Mouse (Mus musculus) left cerebral cortex, postnatal 36 days (tissue): Measurements from ENCODE around the gene Ide. TPM values are rescaled to one million over a fixed set of nuclear protein-coding genes. Genes with fewer than 3 reads are reported as not detected.
A peak's percentile ranks its signal among the peaks of the same experiment; 100 is the strongest.

Experiments
- DNase-seq, 2 experiments: peaks; one replicate each; pipeline ENCODE4 v3.0.0; 2021 to 2022; ENCODE audit warnings: low spot score in 2 of 2, mixed read lengths in 1 of 2
- intact Hi-C: fragments of 180-260 bp; cut with DNase I; formaldehyde crosslinking; loops from one replicate; pipeline ENCODE4 v1.15.1; 2025
- total RNA-seq, 2 experiments: library from RNA; stranded (reverse); gene quantifications; 2 replicates each; pipeline ENCODE4 v1.2.3; 2021

Gene Ide
- total RNA-seq, 2 experiments from 2014 or later, result 34.1 to 37.4 TPM

DNA sequence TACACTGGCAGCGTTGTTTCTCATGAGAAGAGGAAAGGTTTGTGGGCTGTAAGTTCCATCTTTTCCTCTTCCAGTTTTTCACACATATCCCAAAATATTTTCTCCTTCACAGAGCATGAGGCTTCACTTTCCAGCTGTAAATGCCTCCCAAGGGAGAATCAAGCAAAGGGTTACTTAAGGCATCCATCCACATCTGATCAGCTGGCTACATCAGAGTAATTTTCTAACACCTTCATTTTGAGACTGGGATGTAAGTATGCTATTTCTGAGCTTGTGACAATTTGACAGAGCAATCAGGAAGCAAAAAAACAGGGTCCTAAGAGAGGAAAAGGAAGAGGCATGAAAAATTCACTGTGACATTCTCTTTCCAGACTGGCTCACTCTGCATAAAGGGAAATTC, 55.9 kb downstream of the Ide start:
- intact Hi-C loops, result no loop called here
- no peak for DNase-seq

DNA sequence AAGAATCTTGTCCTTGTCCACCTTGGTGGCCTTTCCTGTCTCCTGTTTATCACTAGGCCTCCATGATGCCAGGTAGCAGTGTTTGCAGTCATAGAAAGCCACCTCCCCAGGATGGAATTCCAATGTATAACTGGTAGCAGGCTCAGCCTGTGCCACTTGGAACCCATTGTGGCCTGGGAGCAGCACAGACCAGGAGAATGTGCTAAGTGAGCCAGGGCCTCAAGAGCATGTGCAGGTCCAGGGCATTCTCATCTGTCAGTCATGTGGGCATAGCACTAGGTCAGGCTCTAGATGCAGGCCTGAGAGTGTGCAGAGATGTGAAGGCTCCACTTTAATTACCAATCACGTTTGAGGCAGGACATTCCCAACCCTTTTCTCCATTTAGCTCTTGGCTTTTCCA, 58.5 kb downstream of the Ide start:
- no peak for DNase-seq
- intact Hi-C loops, result no loop called here

DNA sequence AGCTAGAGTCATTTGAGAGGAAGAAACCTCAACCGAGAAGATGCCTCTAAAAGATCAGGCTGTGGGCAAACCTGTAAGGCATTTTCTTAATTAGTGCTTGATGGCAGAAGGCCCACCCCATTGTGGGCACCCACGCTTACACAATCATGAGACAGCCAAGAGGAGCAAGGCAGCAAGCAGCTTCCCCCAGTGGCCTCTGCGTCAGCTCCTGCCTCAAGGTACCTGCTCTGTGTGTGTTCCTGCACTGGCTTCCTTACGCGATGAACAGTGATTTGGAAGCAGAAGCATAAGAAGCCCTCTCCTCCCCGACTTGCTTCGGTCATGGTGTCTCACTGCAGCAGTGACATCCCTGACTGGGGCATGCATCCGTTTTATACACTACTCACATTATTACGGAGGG, 62.1 kb downstream of the Ide start:
- intact Hi-C loops, result no loop called here
- DNase-seq, result no peak

DNA sequence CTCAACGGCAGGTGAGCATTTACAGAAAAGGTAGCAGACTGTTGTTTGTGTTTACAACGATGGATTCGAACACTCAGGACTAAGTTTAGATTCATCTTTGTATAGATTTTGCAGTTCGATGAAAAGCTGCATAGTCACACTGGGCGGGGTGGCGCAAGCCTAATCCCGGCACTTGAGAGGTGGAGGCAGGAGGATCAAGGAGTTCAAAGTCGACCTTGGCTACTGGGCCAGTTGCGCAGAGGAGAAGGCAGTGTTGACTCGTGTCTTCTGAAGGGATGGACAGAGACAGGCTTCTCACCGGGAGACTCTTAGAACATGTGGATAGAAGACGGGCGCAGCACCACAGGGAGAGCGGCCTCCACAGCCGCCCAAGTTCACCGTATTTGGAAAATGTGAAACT, 68.5 kb downstream of the Ide start:
- intact Hi-C loops, result loop anchor here (5.0 to 10.0 kb wide), 3 partner anchors 62 to 434 kb away; partner anchors contain the start of genes Cpeb3, March5 and Tnks2
- no peak for DNase-seq

DNA sequence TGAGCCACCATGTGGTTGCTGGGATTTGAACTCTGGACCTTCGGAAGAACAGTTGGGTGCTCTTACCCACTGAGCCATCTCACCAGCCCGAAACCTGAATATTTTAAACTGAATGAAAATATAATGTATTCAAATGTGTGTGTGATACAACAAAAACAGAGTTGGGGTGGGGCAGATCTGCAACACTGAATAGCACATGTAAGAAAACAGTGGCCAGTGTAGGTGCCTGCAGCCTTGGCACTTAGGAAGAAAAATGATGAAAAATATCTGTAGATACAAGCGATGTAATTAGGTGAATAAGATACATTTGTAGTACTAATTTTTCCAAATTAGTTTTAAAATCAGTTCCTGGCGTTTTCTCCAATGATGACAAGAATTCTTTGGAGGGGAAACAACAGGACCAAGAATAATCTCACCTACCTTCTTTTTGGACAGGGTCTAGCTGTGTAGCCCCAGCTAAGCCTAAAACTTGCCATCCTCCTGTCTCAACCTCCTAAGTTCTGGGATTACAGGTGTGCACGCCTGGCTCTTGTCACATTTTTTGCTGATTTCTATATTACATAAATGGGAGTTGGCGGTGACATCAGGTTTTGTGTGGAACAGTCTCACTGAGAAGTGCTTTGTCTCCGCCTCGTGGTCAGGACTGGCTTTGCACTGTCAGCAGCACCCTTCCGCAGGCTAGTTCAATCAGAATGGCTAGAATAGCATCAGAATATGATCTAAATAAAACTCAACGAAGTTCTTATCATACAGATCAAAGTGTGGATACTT, 72.1 kb downstream of the Ide start:
- intact Hi-C loops, result loop anchor here (5.0 to 10.0 kb wide), 3 partner anchors 58 to 431 kb away; partner anchors contain the start of genes Cpeb3, March5 and Tnks2
- DNase-seq, result peak; percentile 89 to 90

DNA sequence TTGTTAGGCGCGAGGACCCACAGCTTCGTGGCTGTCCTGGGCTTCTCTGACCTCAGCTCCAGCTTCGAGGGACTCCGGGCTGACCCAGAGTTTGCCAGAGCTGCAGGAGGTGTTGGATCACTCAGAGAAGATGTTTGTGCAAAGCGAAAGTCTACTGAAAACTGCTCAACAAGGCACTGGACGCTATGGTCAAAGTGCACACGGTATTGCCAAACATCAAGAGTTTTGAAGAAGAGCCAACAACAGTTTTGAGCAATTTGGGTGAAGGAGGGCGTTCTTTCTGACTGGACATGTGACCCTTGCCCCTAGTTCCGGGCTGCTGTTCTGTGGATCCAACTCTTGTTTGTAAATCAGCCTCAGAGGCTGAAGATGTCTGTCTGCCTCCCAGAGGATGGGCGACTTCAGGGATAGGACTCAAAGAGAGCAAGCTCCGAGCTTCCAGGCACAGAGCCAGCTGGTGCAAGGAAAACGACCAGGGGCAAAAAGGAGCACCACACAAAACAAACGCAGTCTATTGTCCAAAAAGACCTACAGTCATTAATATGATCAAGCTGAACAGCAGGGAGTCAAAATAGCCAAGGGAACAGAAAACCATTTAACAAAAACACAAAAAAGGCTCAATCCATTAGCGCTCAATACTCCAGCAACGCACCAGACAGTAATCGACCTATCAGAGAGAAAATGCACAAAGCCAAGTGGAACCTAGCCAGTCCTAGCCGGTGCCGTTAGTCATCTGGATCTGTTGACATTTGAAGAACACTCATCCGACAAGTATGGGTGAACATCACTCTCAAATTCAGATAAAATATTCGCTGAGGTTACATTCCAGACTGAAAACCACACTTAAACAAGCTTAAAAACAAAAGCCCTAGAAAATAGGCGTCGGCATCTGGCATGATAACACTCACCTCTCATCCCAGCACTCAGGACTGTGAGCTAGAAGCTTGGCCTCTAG, 73.4 kb downstream of the Ide start:
- intact Hi-C loops, result loop anchor here (10.0 kb wide), 1 partner anchor 429 kb away; the partner anchor contains the start of gene Tnks2
- no peak for DNase-seq

DNA sequence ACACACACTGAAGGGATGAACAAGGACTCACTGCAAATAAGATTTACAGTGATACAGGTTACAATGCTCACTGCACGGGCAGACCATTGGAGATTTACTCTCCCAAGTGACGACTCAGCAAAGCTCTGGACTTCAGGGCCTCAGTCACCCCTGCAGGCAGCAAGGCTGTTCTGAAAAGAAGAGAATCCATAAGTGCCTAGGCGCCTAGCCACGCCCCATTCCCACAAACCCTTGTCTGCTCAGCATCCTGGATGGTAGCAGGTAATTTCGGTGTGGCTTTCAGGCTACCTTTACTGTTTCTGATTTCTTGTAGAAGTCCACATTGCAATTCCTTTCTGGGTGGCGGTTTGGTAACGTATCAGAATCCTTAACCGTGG, 74.1 kb downstream of the Ide start:
- no peak for DNase-seq
- intact Hi-C loops, result loop anchor here (10.0 kb wide), 1 partner anchor 429 kb away; the partner anchor contains the start of gene Tnks2

DNA sequence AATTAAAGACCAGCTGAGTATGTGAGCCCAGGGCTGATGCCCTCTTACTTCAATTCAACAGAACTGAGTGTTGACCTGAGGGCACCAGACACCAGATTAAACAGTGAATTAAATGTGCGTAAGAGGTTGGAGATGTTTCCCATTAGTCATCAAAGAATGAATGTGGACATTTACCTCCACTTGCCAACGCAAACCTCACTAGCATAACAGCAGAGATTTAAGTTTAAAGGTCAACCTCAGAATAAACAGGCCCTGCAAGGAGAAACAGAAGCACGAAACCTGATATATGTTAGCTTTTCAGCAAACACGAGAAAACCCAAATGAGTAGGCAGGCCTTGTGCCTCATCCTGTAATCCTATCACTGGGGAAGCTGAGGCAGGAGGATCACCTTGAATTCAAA, 75.3 kb downstream of the Ide start:
- intact Hi-C loops, result loop anchor here (10.0 kb wide), 1 partner anchor 428 kb away; the partner anchor contains the start of gene Tnks2
- no peak for DNase-seq

DNA sequence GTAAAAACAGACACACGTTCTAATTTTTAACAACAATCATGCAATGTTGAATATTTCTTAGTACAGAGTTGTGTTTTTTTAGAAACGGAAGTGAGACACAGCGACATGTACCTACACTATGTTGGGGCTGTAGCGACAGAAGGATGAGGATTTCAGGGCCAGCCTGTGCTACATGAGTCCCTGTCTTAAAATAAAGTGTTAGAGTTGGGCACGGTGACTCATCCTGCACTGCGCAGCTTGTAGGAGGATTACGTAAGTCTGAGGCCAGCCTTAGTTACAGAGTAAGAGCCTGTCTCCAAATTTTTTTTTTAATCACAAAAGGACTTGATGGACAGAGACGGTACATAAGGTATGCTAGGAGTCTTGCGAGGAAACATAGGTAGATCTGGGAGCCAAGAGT, 82.3 kb downstream of the Ide start:
- DNase-seq, result peak; percentile 70 to 75
- intact Hi-C loops, result no loop called here

DNA sequence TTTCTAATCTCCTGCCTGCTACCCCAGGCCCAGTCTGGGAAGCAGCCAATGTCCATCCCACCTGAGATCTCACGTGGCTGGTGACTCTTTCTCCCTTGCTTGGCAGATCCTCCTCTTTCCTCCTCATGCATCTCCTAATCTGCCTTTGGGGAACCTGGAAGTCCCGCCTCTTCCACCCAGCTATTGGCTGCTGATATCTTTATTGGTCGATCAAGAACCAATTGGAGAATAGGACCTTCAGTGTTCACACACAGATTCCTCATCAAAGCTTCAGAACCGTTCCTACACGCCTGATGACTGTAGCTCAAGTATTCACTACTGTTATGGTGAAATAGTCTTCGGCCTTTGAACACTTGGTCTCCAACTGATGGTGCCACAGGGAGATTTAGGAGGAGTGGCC, 85.5 kb downstream of the Ide start:
- intact Hi-C loops, result no loop called here
- no peak for DNase-seq

DNA sequence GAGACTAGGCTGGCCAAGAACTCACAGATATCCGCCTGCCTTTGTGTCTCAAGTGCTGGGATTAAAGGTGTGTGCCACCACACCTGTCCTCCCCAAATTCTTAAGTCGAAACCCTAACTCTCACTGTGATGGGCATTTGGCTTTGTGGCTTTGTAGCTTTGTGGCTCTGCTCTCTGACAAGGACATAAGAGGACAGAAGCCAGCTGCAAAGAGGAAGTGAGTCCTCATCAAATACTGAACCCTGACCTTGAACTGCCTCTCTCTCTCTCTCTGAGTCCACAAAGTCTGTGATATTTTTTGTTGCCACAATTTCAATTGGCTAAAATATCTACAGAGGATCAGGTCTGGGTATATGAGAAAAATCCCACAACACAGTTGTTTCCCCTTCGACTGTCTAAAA, 89.5 kb downstream of the Ide start:
- no peak for DNase-seq
- intact Hi-C loops, result no loop called here

DNA sequence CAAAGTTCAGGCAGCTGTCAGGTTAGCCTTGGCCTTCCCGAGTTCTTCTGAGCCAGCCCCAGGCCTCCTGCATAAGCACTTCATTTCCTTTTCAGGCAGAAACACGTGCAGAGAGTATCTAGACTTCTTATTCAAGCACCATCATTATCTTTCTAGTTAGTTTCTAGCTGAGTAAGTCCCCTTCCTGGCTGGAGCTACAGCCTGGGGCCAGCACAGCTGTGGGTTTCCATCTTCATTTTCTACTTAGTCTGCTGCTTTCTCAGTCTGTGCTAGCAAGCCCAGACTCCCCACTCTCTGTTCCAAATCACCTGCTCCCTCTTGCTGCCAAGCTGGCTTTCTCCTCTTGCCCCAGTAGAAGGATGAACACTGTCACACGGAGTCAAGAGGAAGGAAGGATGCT, 90.8 kb downstream of the Ide start:
- no peak for DNase-seq
- intact Hi-C loops, result no loop called here

DNA sequence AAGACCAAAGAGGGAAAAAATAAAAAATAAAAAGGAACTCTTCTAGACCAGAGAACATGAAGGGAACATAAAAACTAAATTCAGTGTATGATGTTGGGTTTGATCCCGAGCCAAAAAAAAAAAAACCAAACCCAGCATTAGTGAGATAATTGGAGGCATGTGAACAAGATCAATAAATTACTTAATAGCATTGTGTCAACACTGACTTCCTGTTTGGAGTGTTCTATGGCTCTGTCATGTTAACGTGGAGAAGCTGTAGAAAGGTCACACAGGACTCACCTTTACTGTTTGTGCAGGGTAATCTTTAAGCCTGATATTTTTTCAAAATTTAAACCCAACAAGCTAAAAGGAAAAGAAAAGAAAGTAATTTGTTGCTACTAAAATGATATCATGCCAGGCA, 94.9 kb downstream of the Ide start:
- intact Hi-C loops, result no loop called here
- DNase-seq, result no peak

DNA sequence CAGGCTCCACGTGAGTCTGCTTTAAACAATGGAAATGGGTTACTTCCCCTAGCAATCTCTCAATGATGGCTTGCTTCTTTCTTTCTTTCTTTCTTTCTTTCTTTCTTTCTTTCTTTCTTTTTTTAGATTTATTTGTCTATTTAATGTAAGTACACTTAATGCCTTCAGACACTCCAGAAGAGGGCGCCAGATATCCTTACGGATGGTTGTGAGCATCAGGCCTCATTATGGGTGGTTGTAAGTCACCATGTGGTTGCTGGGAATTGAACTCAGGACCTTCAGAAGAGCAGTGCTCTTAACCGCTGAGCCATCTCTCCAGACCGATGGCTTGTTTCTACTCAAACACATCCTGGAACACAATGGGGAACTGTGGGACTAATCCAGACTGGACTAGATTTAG, 96.5 kb downstream of the Ide start:
- no peak for DNase-seq
- intact Hi-C loops, result no loop called here

DNA sequence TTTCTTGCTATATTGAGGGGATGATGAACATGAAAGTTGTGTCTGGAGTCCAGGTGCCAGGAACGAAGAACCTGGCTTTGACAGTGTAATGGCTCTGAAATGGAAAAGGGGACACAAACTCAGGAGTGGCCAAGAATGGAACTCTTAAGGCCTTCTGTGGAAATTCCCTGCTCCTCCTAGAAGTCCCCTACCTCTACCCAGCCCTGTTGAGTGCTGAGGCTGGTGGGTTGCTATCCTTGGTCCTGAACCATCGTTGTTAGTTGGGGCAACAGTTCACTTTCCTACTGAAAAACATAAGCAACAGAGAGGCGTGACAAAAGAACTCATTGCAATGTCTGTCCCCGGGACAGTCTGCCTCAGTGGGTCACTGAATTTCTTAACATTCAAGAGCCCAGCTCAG, 98.6 kb downstream of the Ide start:
- intact Hi-C loops, result no loop called here
- DNase-seq, result no peak

DNA sequence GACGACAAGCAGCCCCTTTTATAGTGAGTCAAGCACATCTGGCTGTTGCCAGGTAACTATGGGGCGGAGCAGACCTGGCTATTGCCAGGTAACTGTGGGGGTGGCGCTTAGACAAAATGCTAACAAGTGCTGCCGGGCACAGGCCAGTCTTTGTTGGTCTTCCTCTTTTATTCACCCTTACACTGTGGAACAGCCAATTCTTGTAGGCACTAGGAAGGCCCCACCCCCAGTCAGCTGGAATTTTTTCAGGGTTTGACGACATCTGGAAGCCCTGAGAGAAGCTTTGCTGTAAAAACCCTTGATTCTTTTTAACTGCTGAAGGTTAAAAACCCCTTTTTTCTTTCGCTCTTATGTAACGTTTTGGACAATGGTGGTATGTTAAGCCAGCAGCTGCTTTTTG, 99.0 kb downstream of the Ide start:
- intact Hi-C loops, result no loop called here

DNA sequence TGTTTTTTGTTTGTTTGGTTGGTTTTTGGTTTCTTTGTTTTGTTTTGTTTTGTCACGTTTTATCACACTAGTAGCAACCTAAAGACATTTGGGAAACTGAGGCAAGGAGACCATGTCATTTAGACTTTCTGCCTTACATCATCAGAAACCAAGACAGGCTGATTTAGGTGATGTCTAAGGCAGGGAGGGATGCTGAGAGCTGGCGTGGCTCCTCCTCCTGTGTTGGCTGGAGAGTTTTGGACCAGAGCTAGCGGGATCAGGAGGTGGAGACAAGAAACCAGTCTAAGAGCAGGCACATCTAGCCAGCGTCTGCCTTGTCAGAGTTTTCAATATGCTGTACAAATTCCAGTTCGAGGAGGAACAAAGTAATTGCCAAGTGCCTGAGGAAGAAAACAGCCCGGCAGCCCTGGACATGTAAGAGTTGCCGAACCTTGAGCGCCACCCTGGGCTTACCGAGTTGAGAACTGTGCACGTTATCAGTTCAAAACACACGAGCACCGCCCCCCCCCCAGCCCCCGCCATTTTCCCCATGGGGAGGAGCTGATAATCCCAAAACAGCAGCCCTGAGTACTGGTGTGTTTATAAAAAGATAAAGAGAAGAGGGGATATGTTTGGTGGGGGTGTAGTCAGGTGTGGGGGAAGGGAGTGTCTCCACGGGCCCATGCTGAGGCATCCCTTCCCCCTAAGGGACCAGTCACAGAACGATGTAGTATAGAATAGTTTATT, 99.8 kb downstream of the Ide start:
- intact Hi-C loops, result no loop called here
- no peak for DNase-seq

More for the DNA sequence above, 99.0 kb downstream of the Ide start:
- DNase-seq, result no peak

DNA sequence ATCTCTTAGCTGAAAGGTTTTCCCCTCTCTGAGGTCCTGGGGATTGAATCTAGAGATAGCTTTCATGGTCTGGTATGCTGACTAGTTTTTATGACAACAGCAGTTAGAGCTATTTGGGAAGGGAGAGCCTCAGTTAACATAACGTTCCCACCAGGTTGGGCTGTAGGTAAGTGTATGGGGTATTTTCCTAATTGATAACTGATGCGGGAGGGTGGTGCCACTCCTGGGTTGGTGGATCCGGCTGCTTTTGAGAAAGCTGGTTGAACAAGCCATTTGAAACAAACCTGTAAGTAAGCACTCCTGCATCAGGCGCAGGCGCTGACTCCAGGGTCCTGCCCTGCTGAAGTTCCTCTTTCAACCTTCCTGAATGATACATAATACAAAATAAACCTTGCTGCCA, 100.3 kb downstream of the Ide start:
- DNase-seq, result no peak
- intact Hi-C loops, result no loop called here

DNA sequence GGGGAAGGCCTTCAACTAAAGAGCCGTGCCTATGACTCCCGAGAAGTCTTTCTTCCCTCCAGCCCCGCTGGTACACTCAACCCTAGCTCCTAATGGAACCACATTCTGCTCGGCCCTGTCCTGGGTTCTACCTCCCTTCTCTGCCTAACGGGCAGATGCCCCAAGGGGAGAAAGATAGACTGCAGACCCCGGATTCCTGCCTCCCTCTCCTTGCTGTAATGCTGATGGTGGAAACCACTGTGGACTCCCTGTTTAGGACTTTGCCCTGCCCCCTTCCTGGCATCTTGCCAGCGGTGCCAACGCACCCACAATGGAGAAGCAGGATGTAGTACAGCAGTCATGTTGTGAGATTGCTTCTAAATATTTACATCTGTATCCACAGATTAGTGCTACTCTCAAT, 101.8 kb downstream of the Ide start:
- DNase-seq, result no peak
- intact Hi-C loops, result no loop called here
